Comparison of ENCODE assay signal across 8 mouse cellular contexts in genomic region chr11:93997141-93997775, GRCm38 (mm10). TPM values are rescaled to one million over a fixed set of nuclear protein-coding genes. Genes with fewer than 3 reads are reported as not detected.
DNase-seq lines count a peak whose midpoint lies in the region; ATAC-seq and TF ChIP-seq lines count a peak whose summit lies in the region.

No protein-coding gene starts in this region.

- no peaks in the 10 kb centered on the region for H3K27me3 ChIP-seq in cerebellum, adult 2 months (ENCODE audit: control insufficient read depth, insufficient read depth, low read length)
- no peaks in the 10 kb centered on the region for H3K27me3 ChIP-seq in embryonic facial prominence, embryonic 15.5 days
- no peaks in the 10 kb centered on the region for H3K27me3 ChIP-seq in thymus, adult 2 months (ENCODE audit: control insufficient read depth, insufficient read depth, low read length)

- no peak overlapping the region for H3K27ac ChIP-seq in cerebellum, adult 2 months (ENCODE audit: insufficient read depth, low read length)
- H3K27ac ChIP-seq in embryonic facial prominence, embryonic 15.5 days (replicated peaks), result 0 out of 2 replicates have a peak overlapping the region, but pooled peaks have one; percentile 31
- H3K27ac ChIP-seq in thymus, adult 2 months (ENCODE audit: control insufficient read depth, insufficient read depth, low read length), result no peak overlapping the region; the same call in 1 of the 2 replicates

- peak overlapping the region; percentile 82 for H3K4me2 ChIP-seq in embryonic facial prominence, embryonic 15.5 days (replicated peaks)

- TF ChIP-seq POLR2A in cerebellum, adult 2 months (IDR thresholded peaks at IDR 0.05; ENCODE audit: borderline replicate concordance, insufficient read depth, low read length), result no peak
- TF ChIP-seq POLR2A in thymus, adult 2 months (IDR thresholded peaks at IDR 0.05; ENCODE audit: control insufficient read depth, extremely low read depth, insufficient read depth, low read length, poor library complexity), result no peak

- no peak for TF ChIP-seq CTCF in cerebellum, adult 2 months (IDR thresholded peaks at IDR 0.05; ENCODE audit: borderline replicate concordance, insufficient read depth, low read depth, low read length)
- no peak for TF ChIP-seq CTCF in thymus, adult 2 months (IDR thresholded peaks at IDR 0.05; ENCODE audit: borderline replicate concordance, control insufficient read depth, extremely low read depth, insufficient read depth, low read length, poor library complexity)

- no peaks in the 10 kb centered on the region for H3K9me3 ChIP-seq in embryonic facial prominence, embryonic 15.5 days (replicated peaks)

- 5% methylated on average over 13 of the region's 13 CpGs for WGBS in cerebellum, adult 2 months
- whole genome bisulfite sequencing in embryonic facial prominence, embryonic 15.5 days, result 25% methylated on average over 13 of the region's 13 CpGs
- 9% methylated on average over 13 of the region's 13 CpGs for WGBS in large intestine, adult 2 months
- WGBS in thymus, adult 2 months, result 43% methylated on average over 13 of the region's 13 CpGs

- H3K36me3 ChIP-seq in embryonic facial prominence, embryonic 15.5 days, result no peaks in the 10 kb centered on the region
- H3K36me3 ChIP-seq in thymus, adult 2 months (ENCODE audit: control insufficient read depth, insufficient read depth, low read length), result no peaks in the 10 kb centered on the region

- peaks cover 3% of the 10 kb centered on the region for H3K4me1 ChIP-seq in cerebellum, adult 2 months (ENCODE audit: control insufficient read depth, insufficient read depth, low read length)
- peaks cover 26% of the 10 kb centered on the region for H3K4me1 ChIP-seq in embryonic facial prominence, embryonic 15.5 days
- peaks cover 8% of the 10 kb centered on the region for H3K4me1 ChIP-seq in thymus, adult 2 months (replicated peaks; ENCODE audit: control insufficient read depth, insufficient read depth, low read length)

- intact Hi-C loops in heart, postnatal 25 days (cut with DNase I), result loop anchor here (5.0 kb wide), 1 partner anchor 40 kb away; the partner anchor contains the start of gene Nme2

- DNase-seq in cerebellum, adult 2 months, result peak; percentile 26 to 33
- DNase-seq in cerebellum, adult 11 months, result no peak
- DNase-seq in MEL-GATA-1-ER (ENCODE audit: extremely low read depth, low read depth), result peak; percentile 40
- DNase-seq in heart, postnatal 25 days (ENCODE audit: low spot score), result peak; percentile 7
- DNase-seq in large intestine, adult 2 months (ENCODE audit: low read depth, low spot score), result peak; percentile 88
- peak; percentile 39 for DNase-seq in thymus, adult 2 months

- no peak for ATAC-seq in embryonic facial prominence, embryonic 15.5 days (ENCODE audit: insufficient number of reproducible peaks, low FRiP score, low TSS enrichment, low read depth)
- peak; percentile 38 for ATAC-seq in megakaryocyte-erythroid progenitor cell, adult 5-6 weeks (replicated peaks; ENCODE audit: low FRiP score, low TSS enrichment, poor library complexity, severe bottlenecking)

- H3K4me3 ChIP-seq in cerebellum, adult 2 months (replicated peaks; ENCODE audit: insufficient read depth, low read depth, low read length), result peak overlapping the region; percentile 53
- H3K4me3 ChIP-seq in embryonic facial prominence, embryonic 15.5 days (replicated peaks), result peak overlapping the region; percentile 96
- H3K4me3 ChIP-seq in thymus, adult 2 months (ENCODE audit: control insufficient read depth, insufficient read depth, low read length), result peak overlapping the region; percentile 6; the same call in 1 of the 2 replicates

- H3K9ac ChIP-seq in embryonic facial prominence, embryonic 15.5 days, result 0 out of 2 replicates have a peak overlapping the region, but pooled peaks have one; percentile 12

RNA-seq across cellular contexts. Expression of gene Spag9, which starts 1.4 kb away (rescaled TPM):
- polyA plus RNA-seq in cerebellum, adult 2 months (2012; rRNA removed), result 134 and 135 TPM in 2 replicates
- 43.4 and 51.5 TPM in 2 replicates for polyA plus RNA-seq in embryonic facial prominence, embryonic 15.5 days (2015; fragmentation: Nextera tagmentation; extraction: Ambion mirVana)
- 100 to 1,000 TPM; 132 to 139 TPM for total RNA-seq in heart, postnatal 25 days (2021)
- polyA plus RNA-seq in large intestine, adult 2 months (2012; rRNA removed), result 5.2 and 11.0 TPM in 2 replicates
- 28.3 and 37.0 TPM in 2 replicates for total RNA-seq in megakaryocyte-erythroid progenitor cell, adult 5-6 weeks (2014; fragmentation: Nextera tagmentation)
- 56.1 and 78.4 TPM in 2 replicates for total RNA-seq in megakaryocyte-erythroid progenitor cell, adult 5-6 weeks (2017)
- polyA plus RNA-seq in thymus, adult 2 months (2012; rRNA removed), result 22.0 and 32.6 TPM in 2 replicates

RNA-seq across cellular contexts. Expression of gene Nme1, which starts 28.9 kb away (rescaled TPM):
- polyA plus RNA-seq in cerebellum, adult 2 months (2012; rRNA removed), result 171 and 198 TPM in 2 replicates
- 107 and 127 TPM in 2 replicates for polyA plus RNA-seq in embryonic facial prominence, embryonic 15.5 days (2015; fragmentation: Nextera tagmentation; extraction: Ambion mirVana)
- 10 to 100 TPM; 12.9 to 15.5 TPM for total RNA-seq in heart, postnatal 25 days (2021)
- 144 and 156 TPM in 2 replicates for polyA plus RNA-seq in large intestine, adult 2 months (2012; rRNA removed)
- 126 and 223 TPM in 2 replicates for total RNA-seq in megakaryocyte-erythroid progenitor cell, adult 5-6 weeks (2014; fragmentation: Nextera tagmentation)
- total RNA-seq in megakaryocyte-erythroid progenitor cell, adult 5-6 weeks (2017), result 245 and 319 TPM in 2 replicates
- 188 and 217 TPM in 2 replicates for polyA plus RNA-seq in thymus, adult 2 months (2012; rRNA removed)

RNA-seq across cellular contexts. Expression of gene Gm20390, which starts 29.2 kb away (rescaled TPM):
- 79.6 and 83.2 TPM in 2 replicates for polyA plus RNA-seq in cerebellum, adult 2 months (2012; rRNA removed)
- 322 TPM in 2 replicates for polyA plus RNA-seq in embryonic facial prominence, embryonic 15.5 days (2015; fragmentation: Nextera tagmentation; extraction: Ambion mirVana)
- total RNA-seq in heart, postnatal 25 days (2021), result 10 to 100 TPM; 15.9 to 21.2 TPM
- 46.1 and 54.1 TPM in 2 replicates for polyA plus RNA-seq in large intestine, adult 2 months (2012; rRNA removed)
- 148 TPM in 1 of 2 replicates, not detected in the other for total RNA-seq in megakaryocyte-erythroid progenitor cell, adult 5-6 weeks (2014; fragmentation: Nextera tagmentation)
- total RNA-seq in megakaryocyte-erythroid progenitor cell, adult 5-6 weeks (2017), result not detected in 2 replicates
- polyA plus RNA-seq in thymus, adult 2 months (2012; rRNA removed), result 8.1 and 16.1 TPM in 2 replicates

RNA-seq across cellular contexts. Expression of gene Nme2, which starts 41.2 kb away (rescaled TPM):
- 109 and 115 TPM in 2 replicates for polyA plus RNA-seq in cerebellum, adult 2 months (2012; rRNA removed)
- 297 and 323 TPM in 2 replicates for polyA plus RNA-seq in embryonic facial prominence, embryonic 15.5 days (2015; fragmentation: Nextera tagmentation; extraction: Ambion mirVana)
- total RNA-seq in heart, postnatal 25 days (2021), result 1,000 to 10,000 TPM; 1,044 to 1,063 TPM
- polyA plus RNA-seq in large intestine, adult 2 months (2012; rRNA removed), result 181 and 193 TPM in 2 replicates
- total RNA-seq in megakaryocyte-erythroid progenitor cell, adult 5-6 weeks (2014; fragmentation: Nextera tagmentation), result 171 and 305 TPM in 2 replicates
- total RNA-seq in megakaryocyte-erythroid progenitor cell, adult 5-6 weeks (2017), result 149 and 173 TPM in 2 replicates
- polyA plus RNA-seq in thymus, adult 2 months (2012; rRNA removed), result 151 and 178 TPM in 2 replicates

Comparison
In these comparisons a context has a peak if more than half of its experiments do, and no peak if none do; other contexts are left out.
1. H3K4me3 ChIP-seq: peak in every context shown above with its lines; median percentile 96 in embryonic facial prominence, embryonic 15.5 days; 53 in cerebellum, adult 2 months; 6 in thymus, adult 2 months.